Mouse (Mus musculus): ENCODE data around the gene Pcbp3. TPM values are rescaled to one million over a fixed set of nuclear protein-coding genes. Genes with fewer than 3 reads are reported as not detected.

Pcbp3 gene
- total and polyA plus RNA-seq, 3 experiments = not detected

DNA sequence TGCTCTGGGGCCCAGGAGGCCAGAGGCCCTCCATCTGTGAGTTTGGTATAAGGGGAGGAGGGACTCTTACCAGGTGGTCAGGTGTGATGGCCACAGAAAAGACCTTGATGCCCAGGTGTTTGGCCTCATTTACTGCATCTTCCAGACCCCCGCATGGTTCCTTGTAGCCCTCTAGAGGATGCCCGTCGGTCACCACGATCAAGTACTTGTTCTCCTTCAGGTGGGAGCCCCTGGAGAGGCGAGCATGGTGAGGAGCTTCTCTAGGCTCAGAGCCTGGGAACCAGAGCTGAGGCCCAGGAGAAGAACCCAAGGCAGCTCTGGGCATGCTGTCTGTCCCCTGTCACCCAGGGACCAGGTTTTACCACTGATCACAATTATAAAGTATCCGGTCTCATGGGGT lies 239.9 kb downstream of the Pcbp3 start:
- H3K79me2 ChIP-seq (replicated peaks; ENCODE audit: control insufficient read depth, extremely low read depth, insufficient read depth, poor library complexity, severe bottlenecking) = no peaks in the 10 kb centered on the region
- no peaks in the 10 kb centered on the region for H3K9me3 ChIP-seq (replicated peaks; ENCODE audit: low read length)
- no peaks in the 10 kb centered on the region for H3K36me3 ChIP-seq (replicated peaks in 1 of 2; ENCODE audit: control insufficient read depth in 1 of 2, insufficient read depth in 1 of 2, low read length in 1 of 2)
- no peak overlapping the region for H3K9ac ChIP-seq (ENCODE audit: insufficient read depth, low read depth)
- H3K4me3 ChIP-seq (replicated peaks in 1 of 3; ENCODE audit: low read depth in 2 of 3, low read length in 2 of 3, poor library complexity in 1 of 3) = no peak overlapping the region
- TF ChIP-seq USF1 (IDR thresholded peaks at IDR 0.05; ENCODE audit: low read depth, low read length) (no peak), JUN (IDR thresholded peaks at IDR 0.05; ENCODE audit: insufficient read depth, low read depth, low read length) (no peak), BHLHE40 (IDR thresholded peaks at IDR 0.05; ENCODE audit: low read depth, low read length) (no peak), ZC3H11A (IDR thresholded peaks at IDR 0.05; ENCODE audit: low read depth, low read length) (no peak), MEF2A (IDR thresholded peaks at IDR 0.05; ENCODE audit: borderline replicate concordance, low read depth, low read length) (no peak), MXI1 (IDR thresholded peaks at IDR 0.05; ENCODE audit: low read depth, low read length) (no peak), ZNF384 (IDR thresholded peaks at IDR 0.05; ENCODE audit: low read depth, low read length) (no peak), MAFK (IDR thresholded peaks at IDR 0.05; ENCODE audit: insufficient replicate concordance, low read length) (no peak), MAX (IDR thresholded peaks at IDR 0.05; ENCODE audit: low read length) (no peak), ZKSCAN1 (IDR thresholded peaks at IDR 0.05; ENCODE audit: borderline replicate concordance, low read depth, low read length) (no peak), JUND (conservative IDR thresholded peaks at IDR 0.05; ENCODE audit: low read depth, low read length) (no peak), USF2 (conservative IDR thresholded peaks at IDR 0.05; ENCODE audit: low read depth, low read length) (no peak)
- no peak for DNase-seq (ENCODE audit: extremely low read depth)
- peaks cover 89% of the 10 kb centered on the region for H3K27me3 ChIP-seq (replicated peaks)
- in situ Hi-C loops (cut with MboI; ENCODE audit: low pct_ligation_motif_present, low pct_unique_long_range_greater_than_20kb, low sequenced_read_pairs) = no loop called here
- H3K4me2 ChIP-seq (ENCODE audit: insufficient read depth, low read depth, poor library complexity, severe bottlenecking) = no peak overlapping the region
- H3K4me1 ChIP-seq (ENCODE audit: control insufficient read depth in 1 of 2, insufficient read depth in 2 of 2) = 0 out of 4 replicates have a peak, but pooled peaks cover 0 to 2% of the 10 kb centered on the region in 2 experiments
- dilution Hi-C loops (cut with MboI; ENCODE audit: extremely low pct_ligation_motif_present, extremely low pct_unique_long_range_greater_than_20kb, low sequenced_read_pairs) = no loop called here
- H3K27ac ChIP-seq (ENCODE audit: insufficient read depth, low read depth) = no peak overlapping the region

DNA sequence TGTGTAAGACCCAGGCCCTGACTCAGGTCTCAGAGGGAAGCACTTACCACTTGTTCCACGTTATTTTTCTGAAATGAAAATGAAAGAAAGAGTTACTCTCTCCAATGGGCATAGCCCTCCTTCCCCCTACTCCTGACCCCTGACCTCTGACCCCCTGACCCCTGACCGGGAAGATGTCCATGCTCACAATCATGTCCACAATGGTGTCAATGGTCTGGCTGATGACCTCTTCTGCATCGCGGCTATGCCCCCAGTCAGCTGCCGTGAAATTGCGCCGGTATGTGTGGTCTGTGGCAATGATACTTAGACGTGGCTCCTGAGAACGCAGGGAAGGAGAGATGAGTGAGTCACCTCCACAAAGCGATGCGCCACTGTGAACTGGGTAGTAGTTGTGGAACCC lies 240.5 kb downstream of the Pcbp3 start:
- Histone ChIP-seq H3K36me3 (replicated peaks in 1 of 2; ENCODE audit: control insufficient read depth in 1 of 2, insufficient read depth in 1 of 2, low read length in 1 of 2) (no peaks in the 10 kb centered on the region), H3K79me2 (replicated peaks; ENCODE audit: control insufficient read depth, extremely low read depth, insufficient read depth, poor library complexity, severe bottlenecking) (no peaks in the 10 kb centered on the region), H3K9me3 (replicated peaks; ENCODE audit: low read length) (no peaks in the 10 kb centered on the region), H3K27ac (ENCODE audit: insufficient read depth, low read depth) (no peak overlapping the region), H3K4me2 (ENCODE audit: insufficient read depth, low read depth, poor library complexity, severe bottlenecking) (no peak overlapping the region), H3K9ac (ENCODE audit: insufficient read depth, low read depth) (no peak overlapping the region), H3K4me3 (replicated peaks in 1 of 3; ENCODE audit: low read depth in 2 of 3, low read length in 2 of 3, poor library complexity in 1 of 3) (no peak overlapping the region), H3K27me3 (replicated peaks) (peaks cover 91% of the 10 kb centered on the region), H3K4me1 (ENCODE audit: control insufficient read depth in 1 of 2, insufficient read depth in 2 of 2) (0 out of 4 replicates have a peak, but pooled peaks cover 0 to 2% of the 10 kb centered on the region in 2 experiments)
- DNase-seq (ENCODE audit: extremely low read depth) = no peak
- in situ Hi-C loops (cut with MboI; ENCODE audit: low pct_ligation_motif_present, low pct_unique_long_range_greater_than_20kb, low sequenced_read_pairs) (no loop called here), dilution Hi-C loops (cut with MboI; ENCODE audit: extremely low pct_ligation_motif_present, extremely low pct_unique_long_range_greater_than_20kb, low sequenced_read_pairs) (no loop called here)
- TF ChIP-seq ELF1 (IDR thresholded peaks at IDR 0.05; ENCODE audit: low read depth, low read length) (no peak), ZC3H11A (IDR thresholded peaks at IDR 0.05; ENCODE audit: low read depth, low read length) (no peak), CHD1 (IDR thresholded peaks at IDR 0.05; ENCODE audit: low read depth, low read length) (no peak), KAT2A (IDR thresholded peaks at IDR 0.05; ENCODE audit: insufficient replicate concordance, low read length) (no peak), ZMIZ1 (IDR thresholded peaks at IDR 0.05; ENCODE audit: low read depth, low read length) (no peak), USF2 (conservative IDR thresholded peaks at IDR 0.05; ENCODE audit: low read depth, low read length) (no peak), RCOR1 (conservative IDR thresholded peaks at IDR 0.05; ENCODE audit: low read depth, low read length) (no peak), MYC (IDR thresholded peaks at IDR 0.05; ENCODE audit: low read depth, low read length) (no peak), ETS1 (conservative IDR thresholded peaks at IDR 0.05; ENCODE audit: low read depth, low read length) (no peak), HCFC1 (IDR thresholded peaks at IDR 0.05; ENCODE audit: low read depth, low read length) (no peak), SMC3 (IDR thresholded peaks at IDR 0.05; ENCODE audit: low read depth, low read length) (no peak), JUN (IDR thresholded peaks at IDR 0.05; ENCODE audit: insufficient read depth, low read depth, low read length) (no peak), MAX (IDR thresholded peaks at IDR 0.05; ENCODE audit: low read length) (no peak), MXI1 (IDR thresholded peaks at IDR 0.05; ENCODE audit: low read depth, low read length) (no peak), E2F4 (IDR thresholded peaks at IDR 0.05; ENCODE audit: insufficient replicate concordance, low read depth, low read length) (no peak), JUND (conservative IDR thresholded peaks at IDR 0.05; ENCODE audit: low read depth, low read length) (no peak), TCF12 (IDR thresholded peaks at IDR 0.05; ENCODE audit: low read depth, low read length) (no peak)

Measured in CH12.LX (cell line).